Mouse (Mus musculus): ENCODE measurements at regions not wholly inside any gene's neighbourhood (a gene's known extent, or its start where the extent isn't known, plus 50 kb on each side); places are given as distances from the start of the nearest gene placed in this dataset.

- no peak for TF ChIP-seq ZC3H11A (IDR thresholded peaks at IDR 0.05; ENCODE audit: borderline replicate concordance, low read depth, low read length)
- TF ChIP-seq HCFC1 (IDR thresholded peaks at IDR 0.05; ENCODE audit: borderline replicate concordance, insufficient read depth, low read length), result no peak
- no peak for TF ChIP-seq ZNF384 (IDR thresholded peaks at IDR 0.05; ENCODE audit: low read depth, low read length)
- TF ChIP-seq MAFK (IDR thresholded peaks at IDR 0.05; ENCODE audit: insufficient read depth, low read depth, low read length), result no peak
- no peak for TF ChIP-seq CHD2 (IDR thresholded peaks at IDR 0.05; ENCODE audit: low read depth, low read length)
- Histone ChIP-seq H3K4me3 (ENCODE audit: insufficient read depth in 1 of 2, low read depth in 1 of 2, low read length in 2 of 2, poor library complexity in 1 of 2, severe bottlenecking in 1 of 2) (no peak overlapping the region), H3K9ac (ENCODE audit: insufficient read depth, low read depth, low read length, poor library complexity, severe bottlenecking) (no peak overlapping the region), H3K9me3 (ENCODE audit: control insufficient read depth, insufficient read depth, low read depth, low read length) (no peaks in the 10 kb centered on the region), H3K36me3 (ENCODE audit: control insufficient read depth, insufficient read depth, low read length, poor library complexity, severe bottlenecking) (no peaks in the 10 kb centered on the region), H3K27ac (ENCODE audit: insufficient read depth, low read depth, low read length, poor library complexity, severe bottlenecking) (no peak overlapping the region), H3K4me1 (ENCODE audit: control insufficient read depth in 2 of 2, insufficient read depth in 2 of 2, low read length in 2 of 2, poor library complexity in 1 of 2) (no peaks in the 10 kb centered on the region)
- in situ Hi-C loops (cut with MboI; ENCODE audit: low sequenced_read_pairs in 2 of 2, unreplicated experiment in 2 of 2), result no loop called here
- no peak for DNase-seq (ENCODE audit: low read depth, low spot score)
Observed at GRCm38 (mm10) chr17:4113021-4113420, 417.0 kb upstream of the Nox3 start.

DNA sequence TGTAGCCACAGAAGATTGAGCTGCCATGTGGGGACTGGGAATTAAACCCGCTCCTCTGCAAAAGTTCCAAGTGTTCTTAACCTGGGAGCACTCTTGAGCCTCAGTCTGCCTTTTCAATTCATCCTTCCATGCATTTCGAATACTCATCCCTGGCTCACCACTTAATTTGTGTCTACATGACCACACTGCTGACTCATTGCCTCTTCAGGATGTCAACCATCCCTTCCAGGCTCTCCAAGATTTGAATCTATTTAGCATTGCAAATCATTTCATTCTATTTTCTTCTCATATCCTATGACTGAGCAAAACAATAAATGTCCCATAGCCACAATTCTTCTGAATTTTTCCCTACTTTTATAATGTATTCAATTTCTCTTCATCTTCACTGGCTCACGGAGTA, 420.4 kb upstream of the Nox3 start:
- in situ Hi-C loops (cut with MboI; ENCODE audit: low sequenced_read_pairs in 2 of 2, unreplicated experiment in 2 of 2), result no loop called here
- Histone ChIP-seq H3K27ac (ENCODE audit: insufficient read depth, low read depth, low read length, poor library complexity, severe bottlenecking) (no peak overlapping the region), H3K9me3 (ENCODE audit: control insufficient read depth, insufficient read depth, low read depth, low read length) (no peaks in the 10 kb centered on the region), H3K4me1 (ENCODE audit: control insufficient read depth in 2 of 2, insufficient read depth in 2 of 2, low read length in 2 of 2, poor library complexity in 1 of 2) (no peaks in the 10 kb centered on the region), H3K36me3 (ENCODE audit: control insufficient read depth, insufficient read depth, low read length, poor library complexity, severe bottlenecking) (no peaks in the 10 kb centered on the region), H3K9ac (ENCODE audit: insufficient read depth, low read depth, low read length, poor library complexity, severe bottlenecking) (no peak overlapping the region), H3K4me3 (ENCODE audit: insufficient read depth in 1 of 2, low read depth in 1 of 2, low read length in 2 of 2, poor library complexity in 1 of 2, severe bottlenecking in 1 of 2) (no peak overlapping the region)
- no peak for DNase-seq (ENCODE audit: low read depth, low spot score)
- TF ChIP-seq CHD2 (IDR thresholded peaks at IDR 0.05; ENCODE audit: low read depth, low read length) (no peak), ZNF384 (IDR thresholded peaks at IDR 0.05; ENCODE audit: low read depth, low read length) (no peak), HCFC1 (IDR thresholded peaks at IDR 0.05; ENCODE audit: borderline replicate concordance, insufficient read depth, low read length) (no peak), ZC3H11A (IDR thresholded peaks at IDR 0.05; ENCODE audit: borderline replicate concordance, low read depth, low read length) (no peak), MAFK (IDR thresholded peaks at IDR 0.05; ENCODE audit: insufficient read depth, low read depth, low read length) (no peak)

DNA sequence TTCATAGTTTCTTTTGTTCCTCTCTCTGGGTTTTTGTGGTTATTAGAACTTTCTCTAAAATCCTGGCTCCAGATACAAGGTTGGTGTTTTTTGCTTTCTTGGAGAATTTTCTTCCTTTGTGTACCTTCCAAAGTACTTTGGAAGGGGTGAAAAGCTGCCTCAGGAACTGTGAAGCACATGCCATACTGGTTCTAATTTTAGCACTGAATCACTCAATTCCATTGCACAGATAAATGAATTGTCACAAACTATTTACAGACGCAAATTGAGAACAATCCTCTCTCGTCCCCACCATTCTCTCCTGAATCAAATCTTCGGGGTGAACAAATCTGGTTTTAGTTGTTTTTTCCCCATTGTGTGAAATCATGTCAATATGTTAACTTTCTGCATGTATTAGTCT, 437.6 kb upstream of the Nox3 start:
- H3K4me3 ChIP-seq (ENCODE audit: insufficient read depth in 1 of 2, low read depth in 1 of 2, low read length in 2 of 2, poor library complexity in 1 of 2, severe bottlenecking in 1 of 2), result no peak overlapping the region
- no peak for TF ChIP-seq CHD2 (IDR thresholded peaks at IDR 0.05; ENCODE audit: low read depth, low read length)
- no peak for TF ChIP-seq ZNF384 (IDR thresholded peaks at IDR 0.05; ENCODE audit: low read depth, low read length)
- TF ChIP-seq MAFK (IDR thresholded peaks at IDR 0.05; ENCODE audit: insufficient read depth, low read depth, low read length), result no peak
- no peaks in the 10 kb centered on the region for H3K4me1 ChIP-seq (ENCODE audit: control insufficient read depth in 2 of 2, insufficient read depth in 2 of 2, low read length in 2 of 2, poor library complexity in 1 of 2)
- H3K36me3 ChIP-seq (ENCODE audit: control insufficient read depth, insufficient read depth, low read length, poor library complexity, severe bottlenecking), result no peaks in the 10 kb centered on the region
- in situ Hi-C loops (cut with MboI; ENCODE audit: low sequenced_read_pairs in 2 of 2, unreplicated experiment in 2 of 2), result no loop called here
- no peak for DNase-seq (ENCODE audit: low read depth, low spot score)
- no peaks in the 10 kb centered on the region for H3K9me3 ChIP-seq (ENCODE audit: control insufficient read depth, insufficient read depth, low read depth, low read length)
- no peak overlapping the region for H3K9ac ChIP-seq (ENCODE audit: insufficient read depth, low read depth, low read length, poor library complexity, severe bottlenecking)
- H3K27ac ChIP-seq (ENCODE audit: insufficient read depth, low read depth, low read length, poor library complexity, severe bottlenecking), result no peak overlapping the region

- Histone ChIP-seq H3K4me1 (ENCODE audit: control insufficient read depth in 2 of 2, insufficient read depth in 2 of 2, low read length in 2 of 2, poor library complexity in 1 of 2) (peaks cover 0 to 3% of the 10 kb centered on the region in 2 experiments; a peak in 2 of 4 replicates), H3K9me3 (ENCODE audit: control insufficient read depth, insufficient read depth, low read depth, low read length) (no peaks in the 10 kb centered on the region), H3K36me3 (ENCODE audit: control insufficient read depth, insufficient read depth, low read length, poor library complexity, severe bottlenecking) (no peaks in the 10 kb centered on the region), H3K4me3 (ENCODE audit: insufficient read depth in 1 of 2, low read depth in 1 of 2, low read length in 2 of 2, poor library complexity in 1 of 2, severe bottlenecking in 1 of 2) (no peak overlapping the region), H3K27ac (ENCODE audit: insufficient read depth, low read depth, low read length, poor library complexity, severe bottlenecking) (no peak overlapping the region), H3K9ac (ENCODE audit: insufficient read depth, low read depth, low read length, poor library complexity, severe bottlenecking) (no peak overlapping the region)
- DNase-seq (ENCODE audit: low read depth, low spot score), result no peak
- TF ChIP-seq MAFK (IDR thresholded peaks at IDR 0.05; ENCODE audit: insufficient read depth, low read depth, low read length) (no peak), ZNF384 (IDR thresholded peaks at IDR 0.05; ENCODE audit: low read depth, low read length) (no peak), CHD2 (IDR thresholded peaks at IDR 0.05; ENCODE audit: low read depth, low read length) (no peak), ZC3H11A (IDR thresholded peaks at IDR 0.05; ENCODE audit: borderline replicate concordance, low read depth, low read length) (no peak), HCFC1 (IDR thresholded peaks at IDR 0.05; ENCODE audit: borderline replicate concordance, insufficient read depth, low read length) (no peak)
- in situ Hi-C loops (cut with MboI; ENCODE audit: low sequenced_read_pairs in 2 of 2, unreplicated experiment in 2 of 2), result no loop called here
Observed at GRCm38 (mm10) chr17:4163502-4163901, 467.4 kb upstream of the Nox3 start.

DNA sequence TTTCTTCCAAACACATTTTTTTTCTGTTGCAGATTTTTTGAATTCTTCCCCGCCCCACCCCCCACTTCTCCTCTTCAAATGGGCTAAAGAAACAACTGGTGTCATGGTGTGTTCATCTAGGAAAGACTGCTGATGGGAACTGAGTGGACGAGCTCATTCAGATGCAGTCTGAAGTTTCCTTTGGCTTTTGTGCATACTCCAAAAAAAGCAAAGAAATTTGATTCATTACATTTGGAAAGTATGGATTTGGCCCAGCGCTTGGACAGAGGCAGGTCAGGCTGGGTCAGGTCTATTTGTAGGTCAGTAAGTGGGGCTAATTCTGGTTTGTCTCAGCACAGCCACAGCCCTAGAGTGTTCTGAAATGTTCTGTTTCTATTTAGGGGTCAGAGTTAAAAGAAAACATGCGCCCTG, 477.9 kb upstream of the Nox3 start:
- no peak overlapping the region for H3K27ac ChIP-seq (ENCODE audit: insufficient read depth, low read depth, low read length, poor library complexity, severe bottlenecking)
- DNase-seq (ENCODE audit: low read depth, low spot score), result no peak
- H3K36me3 ChIP-seq (ENCODE audit: control insufficient read depth, insufficient read depth, low read length, poor library complexity, severe bottlenecking), result no peaks in the 10 kb centered on the region; the same call in 1 of the 2 replicates
- no peak for TF ChIP-seq ZC3H11A (IDR thresholded peaks at IDR 0.05; ENCODE audit: borderline replicate concordance, low read depth, low read length)
- no peak for TF ChIP-seq MAFK (IDR thresholded peaks at IDR 0.05; ENCODE audit: insufficient read depth, low read depth, low read length)
- no peak for TF ChIP-seq HCFC1 (IDR thresholded peaks at IDR 0.05; ENCODE audit: borderline replicate concordance, insufficient read depth, low read length)
- TF ChIP-seq CHD2 (IDR thresholded peaks at IDR 0.05; ENCODE audit: low read depth, low read length), result no peak
- no peak for TF ChIP-seq ZNF384 (IDR thresholded peaks at IDR 0.05; ENCODE audit: low read depth, low read length)
- no peak overlapping the region for H3K4me3 ChIP-seq (ENCODE audit: insufficient read depth in 1 of 2, low read depth in 1 of 2, low read length in 2 of 2, poor library complexity in 1 of 2, severe bottlenecking in 1 of 2)
- in situ Hi-C loops (cut with MboI; ENCODE audit: low sequenced_read_pairs in 2 of 2, unreplicated experiment in 2 of 2), result no loop called here
- H3K9ac ChIP-seq (ENCODE audit: insufficient read depth, low read depth, low read length, poor library complexity, severe bottlenecking), result no peak overlapping the region
- peaks cover 0 to 3% of the 10 kb centered on the region in 2 experiments; a peak in 1 of 4 replicates for H3K4me1 ChIP-seq (ENCODE audit: control insufficient read depth in 2 of 2, insufficient read depth in 2 of 2, low read length in 2 of 2, poor library complexity in 1 of 2)
- no peaks in the 10 kb centered on the region for H3K9me3 ChIP-seq (ENCODE audit: control insufficient read depth, insufficient read depth, low read depth, low read length)

Measured in ES-E14 (cell line).